In the genomic region with DNA sequence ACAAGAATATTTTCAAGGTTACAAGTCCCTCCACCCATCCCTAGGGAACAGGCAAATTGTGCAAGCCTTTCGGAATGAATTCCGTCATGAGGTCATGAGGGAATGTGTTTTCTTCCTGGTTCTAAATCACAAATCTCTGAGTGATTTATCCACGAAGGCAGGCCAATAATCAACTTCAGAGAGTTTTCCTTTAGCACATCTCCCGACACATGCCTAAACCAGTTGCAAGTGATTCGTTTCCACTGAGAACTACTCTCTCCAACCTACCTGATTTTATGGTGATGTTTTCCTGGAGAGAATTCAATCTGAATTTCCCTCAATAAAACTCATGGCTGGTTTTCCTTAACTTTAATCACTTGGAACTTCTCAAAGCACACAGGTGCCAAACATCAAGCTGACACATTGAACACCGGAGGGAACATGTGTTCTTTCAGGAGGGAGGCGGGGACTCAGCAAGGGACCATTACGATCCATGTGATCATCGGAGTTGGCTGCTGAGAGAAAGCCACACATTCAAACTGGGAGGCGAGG, we compare ENCODE assay signal across 14 mouse cellular contexts.
DNase-seq lines count a peak whose midpoint lies in the region; ATAC-seq and TF ChIP-seq lines count a peak whose summit lies in the region.
"Had no signal": no experiment of that assay in that cellular context is flagged by ENCODE, and none has a peak within 500 bp of the region (broad histone marks: within the 10 kb centered on the region; RNA-seq: fewer than 3 reads in every experiment).

No protein-coding gene starts in this region.

- no peak overlapping the region for H3K27ac ChIP-seq in heart, embryonic 10.5 days
- H3K27ac ChIP-seq in heart, postnatal 0 days (ENCODE audit: low read depth) = 0 out of 2 replicates have a peak overlapping the region, but pooled peaks have one; percentile 55
- H3K27ac ChIP-seq: hindbrain, postnatal 0 days; neural tube, embryonic 15.5 days had no signal

- H3K4me3 ChIP-seq in heart, embryonic 10.5 days = no peak overlapping the region
- no peak overlapping the region for H3K4me3 ChIP-seq in heart, postnatal 0 days (ENCODE audit: low read depth, low read length)
- H3K4me3 ChIP-seq: neural tube, embryonic 15.5 days had no signal

- no peaks in the 10 kb centered on the region for H3K36me3 ChIP-seq in heart, embryonic 10.5 days
- H3K36me3 ChIP-seq in heart, postnatal 0 days (replicated peaks; ENCODE audit: control insufficient read depth, insufficient read depth, low read length) = no peaks in the 10 kb centered on the region; the same call in 1 of the 2 replicates
- H3K36me3 ChIP-seq: neural tube, embryonic 15.5 days had no signal

- TF ChIP-seq EP300 in heart, postnatal 0 days (IDR thresholded peaks at IDR 0.05; ENCODE audit: low read depth) = no peak

- no peaks in the 10 kb centered on the region for H3K27me3 ChIP-seq in heart, embryonic 10.5 days (ENCODE audit: insufficient read depth, poor library complexity, severe bottlenecking)
- no peaks in the 10 kb centered on the region for H3K27me3 ChIP-seq in heart, postnatal 0 days (ENCODE audit: control insufficient read depth, insufficient read depth, low read length)
- H3K27me3 ChIP-seq: neural tube, embryonic 15.5 days had no signal

- no peaks in the 10 kb centered on the region for H3K4me1 ChIP-seq in heart, embryonic 10.5 days
- no peaks in the 10 kb centered on the region for H3K4me1 ChIP-seq in heart, postnatal 0 days (ENCODE audit: control insufficient read depth, insufficient read depth)
- H3K4me1 ChIP-seq: neural tube, embryonic 15.5 days had no signal

- 77% methylated on average over 10 of the region's 10 CpGs for WGBS in heart, embryonic 10.5 days
- WGBS in heart, postnatal 0 days = 63% methylated on average over 10 of the region's 10 CpGs

- no peak for TF ChIP-seq CTCF in heart, postnatal 0 days (IDR thresholded peaks at IDR 0.05; ENCODE audit: low read depth)

- DNase-seq in heart, adult 11 months = peak; percentile 97
- DNase-seq in heart, embryonic 10.5 days (ENCODE audit: low spot score) = no peak
- DNase-seq in brain, adult 2 months (ENCODE audit: low read depth, low spot score) = peak; percentile 16
- peak; percentile 45 for DNase-seq in heart, postnatal 0 days (ENCODE audit: low spot score)
- DNase-seq in kidney, postnatal 36 days = peak; percentile 21 to 24
- DNase-seq in cerebellum, postnatal 25 days = no peak
- DNase-seq in ovary, postnatal 36 days (ENCODE audit: low spot score) = no peak
- no peak for DNase-seq in c-Kit-positive CD71-positive TER-119-positive erythroid progenitor cells, embryonic 14.5 days (ENCODE audit: low spot score)
- DNase-seq: embryo, embryonic 11 days; midbrain, embryonic 14.5 days; right cerebral cortex, postnatal 25 days had no signal

- peak; percentile 75 for ATAC-seq in heart, postnatal 0 days (ENCODE audit: insufficient read depth, low read depth)
- ATAC-seq: CD4-positive, CD25-positive, alpha-beta regulatory T cell, adult 4 months; hindbrain, postnatal 0 days had no signal

- H3K4me2 ChIP-seq in heart, postnatal 0 days (ENCODE audit: low read depth, low read length) = no peak overlapping the region
- H3K4me2 ChIP-seq: neural tube, embryonic 15.5 days had no signal

- H3K9me3 ChIP-seq in heart, embryonic 10.5 days = no peaks in the 10 kb centered on the region
- 0 out of 2 replicates have a peak, but pooled peaks cover 4% of the 10 kb centered on the region for H3K9me3 ChIP-seq in heart, postnatal 0 days (replicated peaks; ENCODE audit: control insufficient read depth, low read length)
- H3K9me3 ChIP-seq: neural tube, embryonic 15.5 days had no signal

- no peak overlapping the region for H3K9ac ChIP-seq in heart, postnatal 0 days (replicated peaks; ENCODE audit: low read depth, low read length)
- H3K9ac ChIP-seq: neural tube, embryonic 15.5 days had no signal

Comparison
In these comparisons a context has a peak if more than half of its experiments do, and no peak if none do; other contexts are left out.
1. DNase-seq: peak in heart, adult 11 months (single experiment), brain, adult 2 months (single experiment), heart, postnatal 0 days (single experiment) and kidney, postnatal 36 days (2 of 2); none in heart, embryonic 10.5 days (single experiment), cerebellum, postnatal 25 days (0 of 2), ovary, postnatal 36 days (single experiment) and c-Kit-positive CD71-positive TER-119-positive erythroid progenitor cells, embryonic 14.5 days (single experiment).